Mouse (Mus musculus) heart, adult 11 months (tissue): ENCODE measurements around the gene Rnase13.

ENCODE experiments used
- DNase-seq: peaks from one replicate; pipeline ENCODE4 v3.0.0; 2022

The Rnase13 gene

GRCm38 (mm10) chr14:51871741-51872140 is 50.8 kb downstream of the Rnase13 start:
- no peak for DNase-seq
